Mouse (Mus musculus): ENCODE results near the gene Shank1.

DNA sequence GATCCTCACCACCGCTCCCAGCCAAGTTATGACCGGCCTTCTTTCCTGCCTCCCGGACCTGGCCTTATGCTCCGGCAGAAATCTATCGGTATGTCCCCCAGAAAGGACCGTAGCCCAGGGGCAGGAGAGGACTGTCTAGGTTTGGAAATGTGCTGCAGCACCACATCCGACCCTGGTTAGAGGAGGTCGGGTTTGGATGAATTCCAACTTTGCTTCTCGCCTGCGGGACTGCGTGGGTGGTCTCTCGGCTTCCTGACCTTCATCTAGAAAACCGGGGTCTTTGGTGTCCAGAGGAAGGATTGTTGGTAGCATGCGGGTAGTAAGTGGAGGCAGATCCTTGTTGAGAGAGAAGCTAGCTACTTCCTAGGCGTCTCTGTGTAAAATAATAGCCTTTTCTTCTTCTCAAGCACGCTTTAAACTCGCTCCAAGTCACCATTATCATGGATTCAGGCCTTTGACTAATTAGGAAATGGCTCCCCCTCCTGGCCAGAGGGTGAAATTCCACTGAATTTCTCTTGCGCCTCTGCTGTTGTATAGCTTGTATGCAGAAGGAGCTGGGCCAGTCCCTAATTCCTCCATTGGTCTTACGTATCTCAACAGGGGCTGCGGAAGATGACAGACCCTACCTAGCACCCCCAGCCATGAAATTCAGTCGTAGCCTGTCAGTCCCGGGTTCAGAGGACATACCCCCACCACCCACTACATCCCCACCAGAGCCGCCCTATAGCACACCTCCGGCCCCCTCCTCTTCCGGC lies 41.1 kb downstream of the Shank1 start:
- TF ChIP-seq CHD2 (IDR thresholded peaks at IDR 0.05; ENCODE audit: low read depth, low read length) (no peak), ZC3H11A (IDR thresholded peaks at IDR 0.05; ENCODE audit: borderline replicate concordance, low read depth, low read length) (peak; percentile 56), ZNF384 (IDR thresholded peaks at IDR 0.05; ENCODE audit: low read depth, low read length) (no peak), HCFC1 (IDR thresholded peaks at IDR 0.05; ENCODE audit: borderline replicate concordance, insufficient read depth, low read length) (no peak), MAFK (IDR thresholded peaks at IDR 0.05; ENCODE audit: insufficient read depth, low read depth, low read length) (no peak)

Measured in ES-E14 (cell line).